Mouse (Mus musculus): ENCODE measurements around the gene Mau2. TPM values are rescaled to one million over a fixed set of nuclear protein-coding genes. Genes with fewer than 3 reads are reported as not detected.
"Not testable (repeated sequence)": the region's sequence is repeated elsewhere in the genome, so short reads cannot be mapped to it uniquely, and the experiment has no call there.

Mau2 gene
- polyA plus RNA-seq, 1 experiment from 2014 or later, result 64.0 TPM

GRCm38 (mm10) chr8:70012763-70013162 is 29.8 kb downstream of the Mau2 start:
- WGBS, result 81% methylated on average over 1 of the region's 1 CpGs
- Histone ChIP-seq H3K4me2 (replicated peaks) (no peak overlapping the region), H3K27me3 (no peaks in the 10 kb centered on the region), H3K9ac (no peak overlapping the region), H3K27ac (no peak overlapping the region), H3K36me3 (peaks cover 16% of the 10 kb centered on the region), H3K4me3 (no peak overlapping the region), H3K4me1 (no peaks in the 10 kb centered on the region), H3K9me3 (no peaks in the 10 kb centered on the region)
- peak; percentile 20; the same call in 1 of the 2 replicates for ATAC-seq (ENCODE audit: insufficient number of reproducible peaks, insufficient read depth, low FRiP score, low TSS enrichment)

- Histone ChIP-seq H3K9ac (no peak overlapping the region), H3K27me3 (no peaks in the 10 kb centered on the region), H3K9me3 (no peaks in the 10 kb centered on the region), H3K27ac (no peak overlapping the region), H3K4me3 (no peak overlapping the region), H3K4me1 (no peaks in the 10 kb centered on the region), H3K36me3 (peaks cover 11% of the 10 kb centered on the region), H3K4me2 (replicated peaks) (no peak overlapping the region)
- WGBS, result 71% methylated on average over 3 of the region's 3 CpGs
- ATAC-seq (ENCODE audit: insufficient number of reproducible peaks, insufficient read depth, low FRiP score, low TSS enrichment), result no peak
These were observed 30.2 kb downstream of the Mau2 start for GRCm38 (mm10) chr8:70012350-70012749.

GRCm38 (mm10) chr8:70010796-70011195 is 31.7 kb downstream of the Mau2 start:
- H3K9me3 ChIP-seq; H3K27ac ChIP-seq; ATAC-seq (ENCODE audit: insufficient number of reproducible peaks, insufficient read depth, low FRiP score, low TSS enrichment); H3K9ac ChIP-seq; H3K4me1 ChIP-seq; H3K27me3 ChIP-seq; H3K36me3 ChIP-seq; H3K4me3 ChIP-seq; H3K4me2 ChIP-seq (replicated peaks): not testable (repeated sequence)
- 90% methylated on average over 14 of the region's 14 CpGs for WGBS

- no peak overlapping the region for H3K27ac ChIP-seq
- WGBS, result 49% methylated on average over 2 of the region's 2 CpGs
These were observed 37.4 kb downstream of the Mau2 start for GRCm38 (mm10) chr8:70005178-70005577.

GRCm38 (mm10) chr8:70004345-70004744 is 38.2 kb downstream of the Mau2 start:
- Histone ChIP-seq H3K36me3 (no peaks in the 10 kb centered on the region), H3K9me3 (no peaks in the 10 kb centered on the region), H3K4me3 (no peak overlapping the region), H3K4me1 (peaks cover 7% of the 10 kb centered on the region), H3K27me3 (no peaks in the 10 kb centered on the region), H3K9ac (no peak overlapping the region), H3K27ac (no peak overlapping the region), H3K4me2 (replicated peaks) (no peak overlapping the region)
- ATAC-seq (ENCODE audit: insufficient number of reproducible peaks, insufficient read depth, low FRiP score, low TSS enrichment), result no peak

More at GRCm38 (mm10) chr8:70005178-70005577, 37.4 kb downstream of the Mau2 start:
- H3K4me3 ChIP-seq, result no peak overlapping the region
- no peak overlapping the region for H3K4me2 ChIP-seq (replicated peaks)
- no peaks in the 10 kb centered on the region for H3K27me3 ChIP-seq
- no peak overlapping the region for H3K9ac ChIP-seq
- H3K4me1 ChIP-seq, result peaks cover 7% of the 10 kb centered on the region
- no peaks in the 10 kb centered on the region for H3K36me3 ChIP-seq
- no peak for ATAC-seq (ENCODE audit: insufficient number of reproducible peaks, insufficient read depth, low FRiP score, low TSS enrichment)
- no peaks in the 10 kb centered on the region for H3K9me3 ChIP-seq

GRCm38 (mm10) chr8:70003204-70003657 is 39.3 kb downstream of the Mau2 start:
- Histone ChIP-seq H3K4me2 (replicated peaks) (no peak overlapping the region), H3K36me3 (no peaks in the 10 kb centered on the region), H3K4me3 (no peak overlapping the region), H3K9me3 (no peaks in the 10 kb centered on the region), H3K27me3 (no peaks in the 10 kb centered on the region), H3K4me1 (peaks cover 7% of the 10 kb centered on the region), H3K27ac (no peak overlapping the region), H3K9ac (no peak overlapping the region)
- ATAC-seq (ENCODE audit: insufficient number of reproducible peaks, insufficient read depth, low FRiP score, low TSS enrichment), result no peak
- 55% methylated on average over 4 of the region's 4 CpGs for WGBS

- peaks cover 10% of the 10 kb centered on the region for H3K4me1 ChIP-seq
- not testable (repeated sequence) for H3K9ac ChIP-seq; H3K36me3 ChIP-seq; H3K9me3 ChIP-seq; H3K4me2 ChIP-seq (replicated peaks); H3K4me3 ChIP-seq; H3K27ac ChIP-seq; ATAC-seq (ENCODE audit: insufficient number of reproducible peaks, insufficient read depth, low FRiP score, low TSS enrichment); H3K27me3 ChIP-seq
- 37% methylated on average over 7 of the region's 7 CpGs for WGBS
These were observed 40.7 kb downstream of the Mau2 start for GRCm38 (mm10) chr8:70001892-70002191.

- WGBS, result 2% methylated on average over 16 of the region's 16 CpGs
- no peaks in the 10 kb centered on the region for H3K36me3 ChIP-seq
- H3K4me2 ChIP-seq (replicated peaks), result peak overlapping the region; percentile 34
- H3K27ac ChIP-seq, result peak overlapping the region; percentile 58; the same call in 1 of the 2 replicates
- no peak overlapping the region for H3K9ac ChIP-seq
- no peaks in the 10 kb centered on the region for H3K9me3 ChIP-seq
- H3K4me1 ChIP-seq, result peaks cover 10% of the 10 kb centered on the region
- H3K27me3 ChIP-seq, result no peaks in the 10 kb centered on the region
- H3K4me3 ChIP-seq, result no peak overlapping the region
- ATAC-seq (ENCODE audit: insufficient number of reproducible peaks, insufficient read depth, low FRiP score, low TSS enrichment), result no peak
These were observed 41.2 kb downstream of the Mau2 start for GRCm38 (mm10) chr8:70001176-70001891.

GRCm38 (mm10) chr8:70000226-70000625 is 42.3 kb downstream of the Mau2 start:
- Histone ChIP-seq H3K27ac (no peak overlapping the region), H3K4me3 (no peak overlapping the region), H3K27me3 (no peaks in the 10 kb centered on the region), H3K4me1 (peaks cover 12% of the 10 kb centered on the region), H3K36me3 (no peaks in the 10 kb centered on the region), H3K9me3 (no peaks in the 10 kb centered on the region), H3K4me2 (replicated peaks) (no peak overlapping the region), H3K9ac (no peak overlapping the region)
- ATAC-seq (ENCODE audit: insufficient number of reproducible peaks, insufficient read depth, low FRiP score, low TSS enrichment), result no peak
- WGBS, result 79% methylated on average over 2 of the region's 2 CpGs

- Histone ChIP-seq H3K27ac (no peak overlapping the region), H3K9me3 (no peaks in the 10 kb centered on the region), H3K4me2 (replicated peaks) (no peak overlapping the region), H3K4me1 (peaks cover 15% of the 10 kb centered on the region), H3K27me3 (no peaks in the 10 kb centered on the region), H3K4me3 (no peak overlapping the region), H3K36me3 (no peaks in the 10 kb centered on the region), H3K9ac (no peak overlapping the region)
- WGBS, result 91% methylated on average over 4 of the region's 4 CpGs
- no peak for ATAC-seq (ENCODE audit: insufficient number of reproducible peaks, insufficient read depth, low FRiP score, low TSS enrichment)
These were observed 43.3 kb downstream of the Mau2 start for GRCm38 (mm10) chr8:69999236-69999635.

- Histone ChIP-seq H3K4me2 (replicated peaks) (no peak overlapping the region), H3K4me1 (peaks cover 15% of the 10 kb centered on the region), H3K27ac (no peak overlapping the region), H3K9ac (no peak overlapping the region), H3K9me3 (no peaks in the 10 kb centered on the region), H3K36me3 (no peaks in the 10 kb centered on the region), H3K4me3 (no peak overlapping the region), H3K27me3 (no peaks in the 10 kb centered on the region)
- no peak for ATAC-seq (ENCODE audit: insufficient number of reproducible peaks, insufficient read depth, low FRiP score, low TSS enrichment)
- WGBS, result 87% methylated on average over 3 of the region's 3 CpGs
These were observed 43.8 kb downstream of the Mau2 start for GRCm38 (mm10) chr8:69998706-69999105.

- Histone ChIP-seq H3K9ac (peak overlapping the region; percentile 53), H3K4me2 (replicated peaks) (peak overlapping the region; percentile 82), H3K27ac (peak overlapping the region; percentile 74), H3K9me3 (no peaks in the 10 kb centered on the region), H3K36me3 (peaks cover 5% of the 10 kb centered on the region; the same call in 1 of the 2 replicates), H3K4me3 (peak overlapping the region; percentile 62), H3K4me1 (peaks cover 15% of the 10 kb centered on the region), H3K27me3 (no peaks in the 10 kb centered on the region)
- WGBS, result 3% methylated on average over 35 of the region's 35 CpGs
- no peak for ATAC-seq (ENCODE audit: insufficient number of reproducible peaks, insufficient read depth, low FRiP score, low TSS enrichment)
These were observed 45.8 kb downstream of the Mau2 start for GRCm38 (mm10) chr8:69996589-69997285.

Data from embryonic facial prominence, embryonic 12.5 days (tissue).